Mouse (Mus musculus) ovary, adult 2 months (tissue): Measurements from ENCODE around the gene Ddx19a. TPM values are rescaled to one million over a fixed set of nuclear protein-coding genes. Genes with fewer than 3 reads are reported as not detected.

Source experiments
- polyA plus RNA-seq: library from polyadenylated mRNA; depleted of rRNA; stranded (reverse); fragments of >200 nt; gene quantifications from 2 replicates; pipeline ENCODE4 v1.2.3, GENCODE M21; 2012; rRNA removed

Ddx19a gene
- polyA plus RNA-seq, result 29.4 and 31.7 TPM in 2 replicates

DNA sequence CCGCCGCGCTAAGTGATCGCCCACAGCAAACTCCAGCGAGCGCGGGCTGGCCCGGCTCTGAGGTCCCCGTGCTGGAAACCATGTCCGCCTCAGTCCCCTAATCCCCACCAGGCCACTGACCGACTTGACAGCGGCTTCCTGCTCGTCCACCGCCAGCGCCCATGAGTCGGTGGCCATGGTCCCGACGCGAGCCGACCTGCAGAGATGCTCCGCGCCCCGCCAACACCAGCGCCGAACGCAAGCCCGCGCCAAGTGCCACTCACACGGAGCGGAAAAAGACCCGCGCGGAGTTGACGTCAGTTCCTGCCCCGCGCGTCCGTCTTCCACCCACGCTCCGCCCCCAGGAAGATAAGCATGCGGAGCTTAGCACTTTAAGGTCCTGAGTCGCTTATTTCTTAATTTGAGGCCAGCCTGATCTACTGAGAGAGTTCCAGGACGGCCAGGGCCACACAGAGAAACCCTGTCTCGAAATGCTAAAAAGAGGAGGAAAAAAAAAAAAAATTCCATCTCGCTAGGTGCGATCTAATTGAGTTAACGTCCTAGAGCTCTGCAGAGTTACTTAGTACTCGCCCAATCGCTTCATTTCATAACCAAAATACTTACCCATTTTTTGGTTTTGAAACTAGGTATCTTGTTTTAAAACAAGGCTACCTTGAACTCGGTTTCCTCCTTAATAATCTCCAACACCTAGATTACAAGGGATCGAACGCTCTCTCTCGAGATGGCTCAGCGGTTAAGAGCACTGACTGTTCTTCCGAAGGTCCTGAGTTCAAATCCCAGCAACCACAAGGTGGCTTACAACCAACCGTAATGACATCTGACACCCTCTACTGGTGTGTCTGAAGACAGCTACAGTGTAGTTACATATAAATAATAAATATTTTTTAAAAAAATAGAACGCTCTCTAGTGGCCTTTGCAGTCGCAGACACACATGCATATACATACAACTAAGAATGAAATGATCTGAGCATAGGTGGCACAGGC, at the start of gene Ddx19a:
Ddx19a (minus strand) TSS at position 254 of the 985 bp plus-strand sequence.

DNA sequence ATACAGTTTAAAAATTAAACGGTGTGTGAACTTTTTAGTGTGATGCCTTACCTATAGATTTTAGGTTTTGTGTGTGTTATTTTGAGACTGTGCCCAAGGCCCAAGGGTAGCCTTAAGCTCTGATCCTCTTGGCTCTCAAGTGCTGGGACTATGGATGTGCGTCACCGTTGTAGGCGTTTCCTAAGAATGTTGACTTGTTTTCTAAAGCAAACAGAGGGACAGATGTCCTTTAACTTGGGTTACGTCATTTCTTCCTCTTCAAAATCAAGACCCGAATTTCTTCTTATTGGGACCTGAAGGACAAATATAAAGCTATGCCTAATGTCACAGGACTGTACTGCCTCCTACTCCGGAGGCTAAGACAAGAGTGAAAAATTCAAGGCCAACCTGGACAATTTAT, 35.3 kb upstream of the Ddx19a start, which contains the start of gene Aars:
Aars (plus strand) TSS at position 229 of the 400 bp plus-strand sequence.

GRCm38 (mm10) chr8:111031572-111031971, 34.0 kb upstream of the Ddx19a start, which contains the start of gene Ddx19b:
TSS of gene Ddx19b (minus strand) at chr8:111031751.

Other genes with a start within 250 kb of the Ddx19a start
- gene Il34, start 191.9 kb downstream of the Ddx19a start, polyA plus RNA-seq, result 20.3 and 24.4 TPM in 2 replicates
- 25.0 and 29.7 TPM in 2 replicates for gene Cog4, start 151.2 kb downstream of the Ddx19a start, polyA plus RNA-seq
- gene Sf3b3, start 151.0 kb downstream of the Ddx19a start, polyA plus RNA-seq, result 37.1 and 51.3 TPM in 2 replicates
- gene Fuk, start 95.3 kb downstream of the Ddx19a start, polyA plus RNA-seq, result 30.6 and 39.6 TPM in 2 replicates
- gene St3gal2, start 77.9 kb downstream of the Ddx19a start, polyA plus RNA-seq, result 50.7 and 64.4 TPM in 2 replicates
- 2.4 and 2.9 TPM in 2 replicates for gene Ddx19b, start 34.0 kb upstream of the Ddx19a start, polyA plus RNA-seq
- gene Aars, start 35.3 kb upstream of the Ddx19a start, polyA plus RNA-seq, result 34.2 and 40.2 TPM in 2 replicates
- 70.7 and 101 TPM in 2 replicates for gene Exosc6, start 58.5 kb upstream of the Ddx19a start, polyA plus RNA-seq
- 1.8 and 2.2 TPM in 2 replicates for gene Clec18a, start 94.6 kb upstream of the Ddx19a start, polyA plus RNA-seq
- gene Pdpr, start 96.8 kb upstream of the Ddx19a start, polyA plus RNA-seq, result 19.2 and 19.8 TPM in 2 replicates